Mouse (Mus musculus): ENCODE results near the gene Tgfbr1.

Gene Tgfbr1

GRCm38 (mm10) chr4:47422194-47422593 is 69.2 kb downstream of the Tgfbr1 start:
- in situ Hi-C loops (cut with MboI) = no loop called here

- in situ Hi-C loops (cut with MboI) = no loop called here
Measured at GRCm38 (mm10) chr4:47422946-47423345, 69.9 kb downstream of the Tgfbr1 start.

- in situ Hi-C loops (cut with MboI) = no loop called here
Measured at GRCm38 (mm10) chr4:47424376-47424775, 71.4 kb downstream of the Tgfbr1 start.

- in situ Hi-C loops (cut with MboI) = no loop called here
Measured at GRCm38 (mm10) chr4:47425247-47425830, 72.3 kb downstream of the Tgfbr1 start.

GRCm38 (mm10) chr4:47427606-47428005 is 74.6 kb downstream of the Tgfbr1 start:
- in situ Hi-C loops (cut with MboI) = no loop called here

GRCm38 (mm10) chr4:47430557-47430956 is 77.5 kb downstream of the Tgfbr1 start:
- in situ Hi-C loops (cut with MboI) = no loop called here

GRCm38 (mm10) chr4:47431081-47431480 is 78.1 kb downstream of the Tgfbr1 start:
- in situ Hi-C loops (cut with MboI) = no loop called here

- in situ Hi-C loops (cut with MboI) = no loop called here
Measured at GRCm38 (mm10) chr4:47432766-47433165, 79.7 kb downstream of the Tgfbr1 start.

- in situ Hi-C loops (cut with MboI) = no loop called here
Measured at GRCm38 (mm10) chr4:47435131-47435530, 82.1 kb downstream of the Tgfbr1 start.

GRCm38 (mm10) chr4:47435566-47436360 is 82.7 kb downstream of the Tgfbr1 start:
- in situ Hi-C loops (cut with MboI) = no loop called here

GRCm38 (mm10) chr4:47437365-47438340 is 84.6 kb downstream of the Tgfbr1 start:
- in situ Hi-C loops (cut with MboI) = no loop called here

GRCm38 (mm10) chr4:47438956-47439355 is 85.9 kb downstream of the Tgfbr1 start:
- in situ Hi-C loops (cut with MboI) = no loop called here

GRCm38 (mm10) chr4:47440951-47441350 is 87.9 kb downstream of the Tgfbr1 start:
- in situ Hi-C loops (cut with MboI) = no loop called here

- in situ Hi-C loops (cut with MboI) = no loop called here
Measured at GRCm38 (mm10) chr4:47448526-47448925, 95.5 kb downstream of the Tgfbr1 start.

GRCm38 (mm10) chr4:47449116-47449515 is 96.1 kb downstream of the Tgfbr1 start:
- in situ Hi-C loops (cut with MboI) = no loop called here

GRCm38 (mm10) chr4:47449586-47450522 is 96.8 kb downstream of the Tgfbr1 start:
- in situ Hi-C loops (cut with MboI) = no loop called here
